Mouse (Mus musculus) liver, postnatal 0 days (tissue): ENCODE measurements at regions not wholly inside any gene's neighbourhood (a gene's known extent, or its start where the extent isn't known, plus 50 kb on each side); places are given as distances from the start of the nearest gene placed in this dataset.

Source experiments
- ATAC-seq: fragments of 200-750 bp; cut with Nextera tagmentation; 2 replicates; pipeline ENCODE4 v1.8.0; 2017; ENCODE audit warnings: mild to moderate bottlenecking, moderate library complexity
- DNase-seq: peaks from one replicate; pipeline ENCODE4 v3.0.0-alpha.2; 2016
- H3K27ac ChIP-seq: fragments of 300-500 bp; sonication (generic); 2 replicates; pipeline ENCODE4 v1.5.1; 2014; ENCODE audit warnings: antibody characterized with exemption, moderate library complexity, mild to moderate bottlenecking, low read depth
- H3K27me3 ChIP-seq: fragments of 300-500 bp; sonication (generic); 2 replicates; pipeline ENCODE4 v1.6.1; 2014; ENCODE audit warnings: low read length, control low read depth, mixed read lengths; ENCODE audit not compliant: insufficient read depth
- H3K36me3 ChIP-seq: fragments of 300-500 bp; sonication (generic); replicated peaks from 2 replicates; pipeline ENCODE4 v1.6.1; 2014; ENCODE audit warnings: mild to moderate bottlenecking, control low read depth, low read length, moderate library complexity, mixed read lengths; ENCODE audit not compliant: insufficient read depth
- H3K4me1 ChIP-seq: fragments of 300-500 bp; sonication (generic); 2 replicates; pipeline ENCODE4 v1.6.1; 2014; ENCODE audit warnings: antibody characterized with exemption, mild to moderate bottlenecking, control low read depth; ENCODE audit not compliant: insufficient read depth
- H3K4me2 ChIP-seq: fragments of 300-500 bp; sonication (generic); 2 replicates; pipeline ENCODE4 v1.6.1; 2014; ENCODE audit warnings: low read depth, mild to moderate bottlenecking, low read length, moderate library complexity, mixed read lengths
- H3K4me3 ChIP-seq: fragments of 300-500 bp; sonication (generic); 2 replicates; pipeline ENCODE4 v1.5.1; 2014; ENCODE audit warnings: low read depth, low read length
- H3K9ac ChIP-seq: fragments of 300-500 bp; sonication (generic); replicated peaks from 2 replicates; pipeline ENCODE4 v1.6.1; 2014; ENCODE audit warnings: mild to moderate bottlenecking, moderate library complexity
- H3K9me3 ChIP-seq: fragments of 300-500 bp; sonication (generic); 2 replicates; pipeline ENCODE4 v1.6.1; 2016; ENCODE audit warnings: mild to moderate bottlenecking, control low read depth, low read length, mixed read lengths
- CTCF ChIP-seq: sonication (generic); IDR thresholded peaks from 2 replicates; pipeline ENCODE4 v1.5.1; 2016; ENCODE audit warnings: antibody characterized with exemption, low read depth
- EP300 ChIP-seq: IDR thresholded peaks from 2 replicates; pipeline ENCODE4 v1.6.1; 2016; ENCODE audit warnings: antibody characterized with exemption, low read depth, mild to moderate bottlenecking
- WGBS: fragments of 180-500 bp; shearing (Covaris S2); extraction: QIAGEN DNeasy Blood & Tissue Kit; methylation state at CpG from one replicate; pipeline ENCODE4 v1.1.7; 2014; ENCODE audit not compliant: insufficient replicate concordance; 5-methylcytosine and 5-hydroxymethylcytosine counted together

DNA sequence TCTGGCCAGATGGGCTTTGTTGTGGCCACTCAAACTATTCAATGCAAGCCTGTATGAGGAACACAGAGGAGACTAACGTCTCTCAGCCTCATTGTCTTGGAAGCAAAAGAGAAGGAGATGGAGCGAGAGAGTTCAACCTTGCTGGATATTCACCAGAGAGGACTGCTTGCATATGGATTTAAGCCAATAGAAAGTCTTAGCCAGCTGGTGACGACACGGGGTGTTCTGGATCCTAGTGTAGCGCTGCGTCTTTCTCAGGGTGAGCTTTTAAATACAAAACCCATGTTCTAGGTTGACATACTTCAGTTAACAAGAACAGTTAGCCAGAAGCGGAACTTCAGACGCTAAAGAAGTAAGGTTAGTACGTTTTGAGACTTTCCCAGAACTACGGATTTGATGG is 174.9 kb downstream of the Plpp3 start:
- no peak for ATAC-seq
- H3K4me3 ChIP-seq: no peak overlapping the region
- WGBS: 85% methylated on average over 10 of the region's 10 CpGs
- no peaks in the 10 kb centered on the region for H3K27me3 ChIP-seq
- H3K9ac ChIP-seq: no peak overlapping the region
- no peaks in the 10 kb centered on the region for H3K36me3 ChIP-seq
- TF ChIP-seq EP300 (no peak), CTCF (no peak)
- peaks cover 12% of the 10 kb centered on the region for H3K4me1 ChIP-seq
- H3K9me3 ChIP-seq: no peaks in the 10 kb centered on the region
- no peak overlapping the region for H3K27ac ChIP-seq
- DNase-seq: no peak
- no peak overlapping the region for H3K4me2 ChIP-seq

DNA sequence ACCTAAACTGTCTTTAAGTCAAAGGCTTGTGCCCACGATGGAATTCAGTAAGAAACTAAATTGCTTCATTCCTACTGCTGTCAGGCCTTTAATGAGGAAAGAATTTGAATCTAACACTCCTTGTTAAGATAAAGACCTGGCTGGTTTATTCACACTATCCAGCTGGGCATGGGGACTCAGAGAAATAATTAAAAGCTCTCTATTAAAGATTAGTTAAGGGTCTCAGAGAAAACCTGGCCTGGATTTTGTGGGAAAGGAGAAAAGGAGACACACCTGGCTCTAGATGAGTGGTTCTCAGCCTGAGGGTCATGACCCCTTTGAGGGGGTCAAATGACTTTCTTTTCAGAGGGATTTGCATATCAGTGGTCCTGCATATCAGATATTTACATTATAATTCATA is 178.7 kb downstream of the Plpp3 start:
- H3K4me3 ChIP-seq: no peak overlapping the region
- no peak overlapping the region for H3K4me2 ChIP-seq
- H3K4me1 ChIP-seq: no peaks in the 10 kb centered on the region
- no peak overlapping the region for H3K27ac ChIP-seq
- no peaks in the 10 kb centered on the region for H3K27me3 ChIP-seq
- no peaks in the 10 kb centered on the region for H3K9me3 ChIP-seq
- no peak overlapping the region for H3K9ac ChIP-seq
- TF ChIP-seq EP300 (no peak), CTCF (no peak)
- H3K36me3 ChIP-seq: no peaks in the 10 kb centered on the region
- WGBS: 50% methylated on average over 1 of the region's 1 CpGs
- ATAC-seq: no peak
- DNase-seq: no peak

DNA sequence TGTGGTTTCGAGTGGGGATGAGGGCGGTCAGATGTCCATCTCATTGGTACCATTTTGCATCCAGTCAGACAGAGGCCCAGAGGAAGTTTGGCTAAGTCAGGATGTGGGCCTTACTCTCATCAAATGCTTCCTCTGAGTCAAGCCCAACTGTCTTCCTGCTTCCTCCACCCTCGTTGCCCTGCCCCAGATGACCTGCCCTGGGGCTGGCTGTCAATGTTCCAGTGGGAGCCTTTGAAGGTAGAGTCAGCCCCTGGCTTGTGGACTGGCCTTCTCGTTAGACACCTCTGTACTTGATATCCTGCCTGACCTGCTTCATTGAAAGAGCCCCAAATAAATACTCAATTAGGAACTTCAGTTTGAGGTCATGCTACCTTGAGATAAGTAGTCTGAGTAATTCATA is 179.4 kb downstream of the Plpp3 start:
- Histone ChIP-seq H3K4me3 (no peak overlapping the region), H3K27me3 (no peaks in the 10 kb centered on the region), H3K9ac (no peak overlapping the region), H3K4me2 (no peak overlapping the region), H3K27ac (no peak overlapping the region), H3K36me3 (no peaks in the 10 kb centered on the region), H3K4me1 (no peaks in the 10 kb centered on the region), H3K9me3 (no peaks in the 10 kb centered on the region)
- no peak for ATAC-seq
- 56% methylated on average over 4 of the region's 4 CpGs for WGBS
- DNase-seq: no peak
- TF ChIP-seq CTCF: no peak
- TF ChIP-seq EP300: no peak

DNA sequence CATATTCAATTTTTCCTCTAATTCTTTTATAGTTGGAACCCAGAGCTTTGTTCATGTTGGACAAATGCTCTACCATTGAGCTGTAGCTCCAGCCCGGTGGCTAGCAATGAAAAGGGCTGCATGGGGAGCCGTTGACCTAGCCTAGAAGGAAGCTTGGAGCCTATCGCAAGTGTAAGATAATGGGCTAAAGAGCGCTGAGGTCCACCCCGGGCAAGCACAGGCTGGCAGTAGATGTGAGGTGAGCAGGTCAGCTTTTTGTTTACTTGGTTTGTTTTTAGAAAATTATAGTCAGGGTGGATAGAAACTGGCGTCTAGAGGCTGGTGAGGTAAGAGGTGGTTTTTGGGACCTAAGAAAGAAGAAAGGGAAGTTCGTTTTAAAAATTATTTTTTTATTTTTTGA is 181.0 kb downstream of the Plpp3 start:
- no peaks in the 10 kb centered on the region for H3K27me3 ChIP-seq
- no peak overlapping the region for H3K4me3 ChIP-seq
- 57% methylated on average over 7 of the region's 7 CpGs for WGBS
- ATAC-seq (no peak), DNase-seq (no peak)
- H3K4me1 ChIP-seq: no peaks in the 10 kb centered on the region
- no peaks in the 10 kb centered on the region for H3K9me3 ChIP-seq
- H3K4me2 ChIP-seq: no peak overlapping the region
- no peak overlapping the region for H3K27ac ChIP-seq
- H3K9ac ChIP-seq: no peak overlapping the region
- no peak for TF ChIP-seq EP300
- TF ChIP-seq CTCF: no peak
- H3K36me3 ChIP-seq: no peaks in the 10 kb centered on the region

DNA sequence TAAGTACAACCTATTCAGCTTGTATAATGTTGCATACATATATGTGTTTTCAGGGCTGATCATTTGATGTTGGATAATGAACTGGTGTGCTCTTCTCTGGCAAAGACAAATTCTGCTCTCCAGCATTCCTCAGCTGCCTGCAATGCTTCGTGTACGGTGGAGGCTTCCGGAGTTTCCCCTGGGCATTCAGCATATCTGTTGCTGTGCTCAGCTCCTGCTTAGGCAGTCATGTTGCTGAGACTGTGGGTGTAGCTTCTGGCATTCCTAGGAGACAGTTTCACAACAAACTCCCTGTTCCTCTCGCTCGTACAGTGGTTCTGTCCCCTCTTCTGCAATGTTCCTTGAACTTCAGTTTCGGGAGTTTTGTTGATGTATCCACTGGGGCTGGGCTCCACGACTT is 181.7 kb downstream of the Plpp3 start:
- DNase-seq: no peak
- H3K9me3 ChIP-seq: no peaks in the 10 kb centered on the region
- 64% methylated on average over 7 of the region's 7 CpGs for WGBS
- H3K4me1 ChIP-seq: no peaks in the 10 kb centered on the region
- ATAC-seq: no peak
- H3K9ac ChIP-seq: no peak overlapping the region
- H3K27ac ChIP-seq: no peak overlapping the region
- TF ChIP-seq CTCF (no peak), EP300 (no peak)
- no peak overlapping the region for H3K4me3 ChIP-seq
- no peaks in the 10 kb centered on the region for H3K36me3 ChIP-seq
- no peaks in the 10 kb centered on the region for H3K27me3 ChIP-seq
- H3K4me2 ChIP-seq: no peak overlapping the region

DNA sequence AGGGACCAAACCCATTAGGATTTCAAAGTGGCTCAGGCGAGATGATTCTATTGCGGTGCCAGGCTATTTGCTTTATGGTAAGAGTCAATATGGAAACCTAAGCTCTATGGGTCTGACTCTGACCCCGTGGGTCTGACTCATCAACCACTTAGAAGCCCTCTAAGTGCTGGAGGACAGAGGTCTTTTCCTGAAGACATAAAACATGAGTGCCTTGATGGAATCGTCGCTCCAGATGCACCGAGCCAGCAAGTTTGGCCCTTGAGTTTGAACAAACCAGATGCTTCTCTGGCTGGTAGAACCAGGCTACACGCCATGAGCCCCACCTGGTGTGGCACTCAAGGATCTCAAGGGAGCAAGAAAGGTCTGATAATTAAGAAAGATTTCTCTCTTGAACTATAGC is 184.1 kb downstream of the Plpp3 start:
- Histone ChIP-seq H3K9me3 (no peaks in the 10 kb centered on the region), H3K9ac (no peak overlapping the region), H3K4me3 (no peak overlapping the region), H3K36me3 (no peaks in the 10 kb centered on the region), H3K4me1 (no peaks in the 10 kb centered on the region), H3K27me3 (no peaks in the 10 kb centered on the region), H3K27ac (no peak overlapping the region), H3K4me2 (no peak overlapping the region)
- ATAC-seq (no peak), DNase-seq (no peak)
- 72% methylated on average over 7 of the region's 7 CpGs for WGBS
- TF ChIP-seq EP300 (no peak), CTCF (no peak)

DNA sequence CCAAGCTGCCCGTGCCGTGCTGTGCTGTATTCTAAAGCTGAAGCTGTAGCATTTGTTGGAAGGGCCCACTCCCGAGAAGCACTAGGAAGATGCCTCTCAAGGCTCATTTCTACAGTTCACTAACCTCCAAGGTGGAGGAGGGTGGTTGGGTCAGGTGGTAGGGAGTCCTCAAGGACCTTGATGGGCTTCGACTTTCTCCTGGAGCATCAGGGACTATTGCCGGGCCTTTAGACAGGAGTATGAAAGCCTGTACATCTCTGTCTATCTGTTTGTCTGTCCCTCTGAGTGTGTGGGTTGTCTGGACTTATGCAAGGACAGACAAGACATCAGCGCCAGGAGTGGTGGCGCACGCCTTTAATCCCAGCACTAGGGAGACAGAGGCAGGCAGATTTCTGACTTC is 189.7 kb downstream of the Plpp3 start:
- Histone ChIP-seq H3K4me2 (no peak overlapping the region), H3K9ac (no peak overlapping the region), H3K4me3 (no peak overlapping the region), H3K4me1 (no peaks in the 10 kb centered on the region), H3K9me3 (no peaks in the 10 kb centered on the region), H3K36me3 (no peaks in the 10 kb centered on the region), H3K27me3 (no peaks in the 10 kb centered on the region), H3K27ac (no peak overlapping the region)
- no peak for ATAC-seq
- TF ChIP-seq EP300: no peak
- TF ChIP-seq CTCF: no peak
- 83% methylated on average over 8 of the region's 8 CpGs for WGBS
- DNase-seq: no peak
